Mouse (Mus musculus) frontal cortex, postnatal 14 days (tissue): ENCODE data around the gene Igfbp5.
A peak's percentile ranks its signal among the peaks of the same experiment; 100 is the strongest.

Source experiments
- DNase-seq, 2 experiments: peaks; one replicate each; pipeline ENCODE4 v3.0.0; 2022; ENCODE audit warnings: low spot score in 2 of 2

Gene Igfbp5

GRCm38 (mm10) chr1:72842666-72843459 is 31.8 kb downstream of the Igfbp5 start:
- no peak for DNase-seq

GRCm38 (mm10) chr1:72839791-72840190 is 34.9 kb downstream of the Igfbp5 start:
- DNase-seq: no peak

- DNase-seq: no peak
These were observed 35.3 kb downstream of the Igfbp5 start for GRCm38 (mm10) chr1:72839356-72839755.

- no peak for DNase-seq
These were observed 41.1 kb downstream of the Igfbp5 start for GRCm38 (mm10) chr1:72833563-72833962.

GRCm38 (mm10) chr1:72832715-72833153 is 42.0 kb downstream of the Igfbp5 start:
- no peak for DNase-seq

GRCm38 (mm10) chr1:72830485-72830884 is 44.2 kb downstream of the Igfbp5 start:
- no peak for DNase-seq

- DNase-seq: no peak
These were observed 45.8 kb downstream of the Igfbp5 start for GRCm38 (mm10) chr1:72828843-72829242.

- no peak for DNase-seq
These were observed 47.0 kb downstream of the Igfbp5 start for GRCm38 (mm10) chr1:72827411-72828315.

GRCm38 (mm10) chr1:72826931-72827330 is 47.8 kb downstream of the Igfbp5 start:
- DNase-seq: no peak

- DNase-seq: no peak
These were observed 48.2 kb downstream of the Igfbp5 start for GRCm38 (mm10) chr1:72826446-72826845.

GRCm38 (mm10) chr1:72825921-72826320 is 48.8 kb downstream of the Igfbp5 start:
- DNase-seq: no peak

GRCm38 (mm10) chr1:72825286-72825685 is 49.4 kb downstream of the Igfbp5 start:
- DNase-seq: no peak

GRCm38 (mm10) chr1:72824707-72825101 is 50.0 kb downstream of the Igfbp5 start:
- peak in 1 of 2 experiments; percentile 15 for DNase-seq

GRCm38 (mm10) chr1:72823751-72824706 is 50.7 kb downstream of the Igfbp5 start, which contains the start of gene Igfbp2:
Igfbp2 (plus strand) TSS chr1:72824503.
- DNase-seq: no peak

- DNase-seq: no peak
These were observed 51.8 kb downstream of the Igfbp5 start for GRCm38 (mm10) chr1:72822893-72823292.

GRCm38 (mm10) chr1:72819995-72820394 is 54.7 kb downstream of the Igfbp5 start:
- no peak for DNase-seq

- no peak for DNase-seq
These were observed 59.1 kb downstream of the Igfbp5 start for GRCm38 (mm10) chr1:72815616-72816015.

GRCm38 (mm10) chr1:72815184-72815583 is 59.5 kb downstream of the Igfbp5 start:
- no peak for DNase-seq

- DNase-seq: no peak
These were observed 60.9 kb downstream of the Igfbp5 start for GRCm38 (mm10) chr1:72813639-72814403.

- DNase-seq: no peak
These were observed 61.5 kb downstream of the Igfbp5 start for GRCm38 (mm10) chr1:72813089-72813638.
